Mouse (Mus musculus) 3T3-L1 (cell line): ENCODE data around the gene Gstm1.

Experiments used
- DNase-seq: peaks from one replicate; pipeline ENCODE4 v3.0.0-alpha.2; 2015; ENCODE audit warnings: low read depth, low spot score

The Gstm1 gene

GRCm38 (mm10) chr3:107965592-107965991, 52.2 kb downstream of the Gstm1 start:
- DNase-seq = no peak

- DNase-seq = peak; percentile 59
Measured at GRCm38 (mm10) chr3:107964656-107965308, 53.0 kb downstream of the Gstm1 start.

- no peak for DNase-seq
Measured at GRCm38 (mm10) chr3:107964026-107964425, 53.7 kb downstream of the Gstm1 start.
